Mouse (Mus musculus) NIH3T3 (cell line): ENCODE results near the gene Gtf2ird1.
"Not testable (repeated sequence)": the region's sequence is repeated elsewhere in the genome, so short reads cannot be mapped to it uniquely, and the experiment has no call there.

Experiments used
- DNase-seq: peaks from one replicate; pipeline ENCODE4 v3.0.0-alpha.2; 2012; ENCODE audit warnings: low read depth

The Gtf2ird1 gene

GRCm38 (mm10) chr5:134343530-134343929 is 113.0 kb downstream of the Gtf2ird1 start:
- DNase-seq, result not testable (repeated sequence)

- no peak for DNase-seq
These were observed 113.9 kb downstream of the Gtf2ird1 start for GRCm38 (mm10) chr5:134342503-134343205.

- DNase-seq, result no peak
These were observed 114.8 kb downstream of the Gtf2ird1 start for GRCm38 (mm10) chr5:134341721-134342120.

- DNase-seq, result peak; percentile 74
These were observed 115.2 kb downstream of the Gtf2ird1 start for GRCm38 (mm10) chr5:134341321-134341720.

GRCm38 (mm10) chr5:134340101-134340522 is 116.4 kb downstream of the Gtf2ird1 start:
- no peak for DNase-seq

GRCm38 (mm10) chr5:134337012-134337411 is 119.5 kb downstream of the Gtf2ird1 start:
- not testable (repeated sequence) for DNase-seq

- no peak for DNase-seq
These were observed 123.8 kb downstream of the Gtf2ird1 start for GRCm38 (mm10) chr5:134332743-134333142.

- DNase-seq, result no peak
These were observed 126.4 kb downstream of the Gtf2ird1 start for GRCm38 (mm10) chr5:134330082-134330481.

GRCm38 (mm10) chr5:134329311-134329710 is 127.2 kb downstream of the Gtf2ird1 start:
- no peak for DNase-seq

GRCm38 (mm10) chr5:134328482-134329001 is 128.0 kb downstream of the Gtf2ird1 start:
- DNase-seq, result no peak

- DNase-seq, result peak; percentile 20
These were observed 130.5 kb downstream of the Gtf2ird1 start for GRCm38 (mm10) chr5:134325856-134326566.

- no peak for DNase-seq
These were observed 132.6 kb downstream of the Gtf2ird1 start for GRCm38 (mm10) chr5:134323869-134324268.

GRCm38 (mm10) chr5:134323311-134323710 is 133.2 kb downstream of the Gtf2ird1 start:
- no peak for DNase-seq

- DNase-seq, result no peak
These were observed 134.2 kb downstream of the Gtf2ird1 start for GRCm38 (mm10) chr5:134322355-134322754.

- no peak for DNase-seq
These were observed 134.8 kb downstream of the Gtf2ird1 start for GRCm38 (mm10) chr5:134321699-134322098.

- DNase-seq, result peak; percentile 14
These were observed 137.6 kb downstream of the Gtf2ird1 start for GRCm38 (mm10) chr5:134318903-134319302.

- DNase-seq, result no peak
These were observed 139.8 kb downstream of the Gtf2ird1 start for GRCm38 (mm10) chr5:134316721-134317120.

GRCm38 (mm10) chr5:134315623-134316350 is 140.7 kb downstream of the Gtf2ird1 start:
- DNase-seq, result peak; percentile 77

GRCm38 (mm10) chr5:134314688-134315622 is 141.6 kb downstream of the Gtf2ird1 start, which contains the start of gene Gtf2i:
Gene Gtf2i (minus strand): TSS chr5:134314760.
- peak; percentile 98 for DNase-seq

GRCm38 (mm10) chr5:134314068-134314674 is 142.3 kb downstream of the Gtf2ird1 start:
- DNase-seq, result no peak
